Mouse (Mus musculus) c-Kit-negative CD71-positive TER-119-positive erythroid progenitor cells, embryonic 14.5 days (primary cell): Measurements from ENCODE around the gene Snrpb.

Experiments
- DNase-seq: peaks from one replicate; pipeline ENCODE4 v3.0.0-alpha.2; 2013; ENCODE audit warnings: low read depth, low spot score

Snrpb gene

DNA sequence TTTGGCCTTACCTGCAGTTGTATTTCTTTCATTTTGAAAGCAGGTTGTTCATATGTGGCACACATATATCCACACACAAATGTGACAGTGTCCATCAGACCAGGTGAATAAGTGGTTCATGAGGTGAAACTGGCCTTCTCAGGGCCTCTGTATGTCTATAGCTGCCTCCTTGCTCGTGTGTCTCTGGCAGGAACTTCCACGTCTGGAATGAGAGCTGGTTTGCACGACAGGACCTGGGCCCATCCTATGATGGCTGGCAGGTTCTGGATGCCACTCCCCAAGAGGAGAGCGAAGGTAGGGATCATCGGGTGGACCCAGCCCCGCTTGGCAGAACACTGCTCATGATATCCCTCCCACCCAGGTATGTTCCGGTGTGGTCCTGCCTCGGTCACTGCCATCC is 36.2 kb downstream of the Snrpb start:
- no peak for DNase-seq

DNA sequence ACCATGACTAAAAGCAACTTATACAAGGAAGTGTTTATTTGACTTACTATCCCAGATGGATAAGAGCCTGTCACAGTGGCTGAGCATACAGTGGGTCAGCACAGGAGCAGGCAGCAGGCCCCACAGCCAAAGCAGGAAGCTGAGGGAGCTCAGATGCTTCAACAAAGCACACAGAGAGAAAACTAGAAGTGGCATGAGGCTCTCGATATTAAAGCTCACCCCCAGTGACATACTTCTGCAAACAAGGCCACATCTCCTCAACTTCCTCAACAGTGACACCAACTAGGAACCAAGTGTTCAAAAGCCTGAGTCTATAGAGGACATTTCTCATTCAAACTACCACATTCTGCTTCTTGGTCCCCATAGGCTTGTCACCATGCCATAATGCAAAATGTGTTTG is 49.5 kb downstream of the Snrpb start:
- no peak for DNase-seq

DNA sequence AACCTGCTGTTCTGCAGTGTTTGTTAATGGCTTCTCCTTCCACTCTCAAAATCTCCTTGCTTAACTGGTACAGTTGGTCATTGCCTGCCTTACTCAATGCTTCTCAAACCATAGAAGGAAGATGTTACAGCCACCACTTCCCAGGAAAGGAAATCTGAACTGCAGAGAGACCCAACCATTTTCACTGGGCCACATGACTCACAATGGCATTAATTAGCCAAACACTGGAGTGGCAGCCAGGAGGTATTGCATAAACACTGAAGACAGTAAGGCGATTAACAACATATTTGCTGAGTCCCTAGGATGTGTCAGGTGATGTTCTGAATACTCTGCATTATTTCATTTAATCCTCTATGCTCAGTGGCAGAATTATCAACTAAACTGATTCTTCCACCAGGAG is 53.1 kb downstream of the Snrpb start:
- no peak for DNase-seq

DNA sequence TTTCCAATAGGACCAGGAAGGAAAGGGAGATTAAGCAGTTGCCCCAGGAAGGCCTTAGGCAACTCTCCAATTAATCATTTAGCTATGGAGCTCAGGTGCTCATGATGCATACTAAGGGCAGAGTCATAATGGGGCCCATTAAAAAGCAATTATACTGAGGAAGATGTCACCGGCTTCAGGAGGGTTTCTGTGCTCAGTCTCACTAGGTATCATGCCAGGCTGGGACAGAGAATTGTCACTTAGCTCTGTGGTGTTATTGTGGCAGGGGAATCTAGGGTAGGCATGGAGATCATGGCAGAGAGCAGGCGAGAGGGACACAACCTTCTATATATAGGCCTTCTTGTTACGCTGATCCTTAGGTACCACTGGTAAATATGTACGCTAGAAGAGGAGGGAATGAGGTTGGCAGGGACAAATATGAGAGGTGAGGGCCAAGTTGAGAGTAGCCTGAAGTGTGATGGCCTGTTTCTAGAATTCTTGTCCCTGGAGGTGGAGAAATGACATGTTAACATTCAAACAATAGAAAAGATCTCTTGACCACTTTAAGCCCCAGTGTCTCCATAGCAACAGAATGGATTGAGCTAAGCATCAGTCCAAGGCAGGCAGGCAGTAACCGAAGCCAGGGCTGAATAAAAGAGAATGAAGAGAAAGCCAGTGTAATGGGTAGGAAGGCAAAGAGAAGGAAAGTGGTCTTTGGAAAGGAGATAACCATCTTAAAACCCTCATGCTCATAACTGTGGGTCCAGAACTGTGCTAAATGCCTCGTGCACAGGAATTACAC is 53.7 kb downstream of the Snrpb start:
- no peak for DNase-seq
